Mouse (Mus musculus) stomach, postnatal 0 days (tissue): ENCODE measurements around the gene Dchs1.

ENCODE experiments used
- CTCF ChIP-seq: IDR thresholded peaks from 2 replicates; pipeline ENCODE4 v1.5.1; 2016; ENCODE audit warnings: antibody characterized with exemption, low read depth, mild to moderate bottlenecking, moderate library complexity
- EP300 ChIP-seq: optimal IDR thresholded peaks from 2 replicates; pipeline ENCODE3; 2016; ENCODE audit warnings: antibody characterized with exemption

GRCm38 (mm10) chr7:105726980-105727325 is 60.5 kb downstream of the Dchs1 start:
- TF ChIP-seq CTCF (no peak), EP300 (no peak)
